Mouse (Mus musculus) ES-CJ7 (cell line): ENCODE data around the gene Rpl39.
"Not testable (repeated sequence)": the region's sequence is repeated elsewhere in the genome, so short reads cannot be mapped to it uniquely, and the experiment has no call there.

Experiments used
- DNase-seq: peaks from one replicate; pipeline ENCODE4 v3.0.0; 2011; ENCODE audit warnings: low read depth, low spot score

Gene Rpl39

GRCm38 (mm10) chrX:37084927-37085660 is at the start of gene Rpl39:
Rpl39 (minus strand) TSS chrX:37085402.
- DNase-seq, result peak; percentile 89

- DNase-seq, result peak; percentile 87
These were observed 41.6 kb upstream of the Rpl39 start, which contains the start of gene Nkap for GRCm38 (mm10) chrX:37126671-37127358. Nkap (plus strand) TSS chrX:37126795.

GRCm38 (mm10) chrX:37125511-37125910 is 40.3 kb upstream of the Rpl39 start:
- DNase-seq, result no peak

GRCm38 (mm10) chrX:37120212-37120611 is 35.0 kb upstream of the Rpl39 start:
- DNase-seq, result no peak

GRCm38 (mm10) chrX:37119585-37119984 is 34.4 kb upstream of the Rpl39 start:
- no peak for DNase-seq

- no peak for DNase-seq
These were observed 31.9 kb upstream of the Rpl39 start for GRCm38 (mm10) chrX:37117085-37117484.

GRCm38 (mm10) chrX:37110881-37111193 is 25.6 kb upstream of the Rpl39 start:
- DNase-seq, result peak; percentile 21

GRCm38 (mm10) chrX:37110193-37110880 is 25.1 kb upstream of the Rpl39 start, which contains the start of gene Upf3b:
Upf3b (minus strand) TSS chrX:37110322.
- DNase-seq, result peak; percentile 96

GRCm38 (mm10) chrX:37109526-37110192 is 24.5 kb upstream of the Rpl39 start:
- DNase-seq, result no peak

- DNase-seq, result no peak
These were observed 18.6 kb upstream of the Rpl39 start for GRCm38 (mm10) chrX:37103826-37104225.

- DNase-seq, result no peak
These were observed 13.5 kb upstream of the Rpl39 start for GRCm38 (mm10) chrX:37098681-37099080.

GRCm38 (mm10) chrX:37095106-37095768 is 10.0 kb upstream of the Rpl39 start:
- no peak for DNase-seq

- DNase-seq, result no peak
These were observed 6.3 kb upstream of the Rpl39 start for GRCm38 (mm10) chrX:37091457-37091856.

- no peak for DNase-seq
These were observed 3.6 kb upstream of the Rpl39 start for GRCm38 (mm10) chrX:37088778-37089177.

- no peak for DNase-seq
These were observed 463 bp upstream of the Rpl39 start for GRCm38 (mm10) chrX:37085665-37086064.

GRCm38 (mm10) chrX:37084318-37084926 is 780 bp downstream of the Rpl39 start:
- DNase-seq, result peak; percentile 12

GRCm38 (mm10) chrX:37081194-37081593 is 4.0 kb downstream of the Rpl39 start:
- DNase-seq, result no peak

GRCm38 (mm10) chrX:37080345-37080744 is 4.9 kb downstream of the Rpl39 start:
- DNase-seq, result not testable (repeated sequence)

- peak; percentile 81 for DNase-seq
These were observed 8.6 kb downstream of the Rpl39 start for GRCm38 (mm10) chrX:37076651-37077050.

- peak; percentile 57 for DNase-seq
These were observed 10.8 kb downstream of the Rpl39 start for GRCm38 (mm10) chrX:37074262-37074892.
